Mouse (Mus musculus) ES-E14 (cell line): ENCODE results near the gene Ccdc50.

Source experiments
- CHD2 ChIP-seq: IDR thresholded peaks from 2 replicates; pipeline ENCODE4 v1.6.1; 2014; ENCODE audit warnings: mild to moderate bottlenecking, low read depth, low read length, inconsistent platforms
- HCFC1 ChIP-seq: IDR thresholded peaks from 2 replicates; pipeline ENCODE4 v1.6.1; 2012; ENCODE audit warnings: low read length, inconsistent platforms, borderline replicate concordance; ENCODE audit not compliant: insufficient read depth
- ZC3H11A ChIP-seq: IDR thresholded peaks from 2 replicates; pipeline ENCODE4 v1.6.1; 2012; ENCODE audit warnings: low read depth, mild to moderate bottlenecking, inconsistent platforms, low read length, borderline replicate concordance
- ZNF384 ChIP-seq: IDR thresholded peaks from 2 replicates; pipeline ENCODE4 v1.6.1; 2012; ENCODE audit warnings: low read depth, low read length, inconsistent platforms

DNA sequence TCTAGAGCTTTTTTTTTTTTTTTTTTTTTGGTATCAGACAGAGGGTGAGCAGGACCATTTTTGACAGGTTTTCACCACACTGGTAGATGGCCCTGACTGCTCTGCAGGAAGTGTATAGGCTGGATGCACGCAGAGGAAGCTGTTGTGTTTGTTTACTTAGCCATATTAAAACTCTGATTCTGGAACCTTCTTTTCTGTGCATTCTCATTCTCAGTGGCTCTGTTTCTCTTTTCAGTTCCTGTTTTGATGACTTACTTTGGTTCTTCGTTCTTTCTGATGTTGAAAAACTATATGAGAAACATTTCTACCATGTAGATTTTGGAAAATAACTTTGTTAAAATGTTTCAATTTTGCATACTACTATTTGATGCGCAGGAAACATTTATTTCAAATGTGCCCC, 46.4 kb downstream of the Ccdc50 start:
- TF ChIP-seq ZC3H11A = no peak
- TF ChIP-seq ZNF384 = no peak
- no peak for TF ChIP-seq HCFC1
- no peak for TF ChIP-seq CHD2
